Mouse (Mus musculus) forebrain, embryonic 16.5 days (tissue): Measurements from ENCODE around the gene Brd2. TPM values are rescaled to one million over a fixed set of nuclear protein-coding genes. Genes with fewer than 3 reads are reported as not detected.
"Not testable (repeated sequence)": the region's sequence is repeated elsewhere in the genome, so short reads cannot be mapped to it uniquely, and the experiment has no call there.

ENCODE experiments used
- ATAC-seq: fragments of 200-750 bp; cut with Nextera tagmentation; 2 replicates; pipeline ENCODE4 v1.8.0; 2017; ENCODE audit warnings: mild to moderate bottlenecking, moderate library complexity
- H3K27ac ChIP-seq: fragments of 300-500 bp; sonication (generic); 2 replicates; pipeline ENCODE4 v1.5.1; 2014; ENCODE audit warnings: low read length, control low read depth
- H3K27me3 ChIP-seq: fragments of 300-500 bp; sonication (generic); replicated peaks from 2 replicates; pipeline ENCODE4 v1.6.1; 2014; ENCODE audit warnings: low read length; ENCODE audit not compliant: control insufficient read depth, insufficient read depth
- H3K36me3 ChIP-seq: fragments of 300-500 bp; sonication (generic); 2 replicates; pipeline ENCODE4 v1.6.1; 2014; ENCODE audit not compliant: control insufficient read depth, insufficient read depth
- H3K4me1 ChIP-seq: fragments of 300-500 bp; sonication (generic); replicated peaks from 2 replicates; pipeline ENCODE4 v1.6.1; 2014; ENCODE audit warnings: low read length; ENCODE audit not compliant: control insufficient read depth, insufficient read depth
- H3K4me2 ChIP-seq: fragments of 300-500 bp; sonication (generic); 2 replicates; pipeline ENCODE4 v1.6.1; 2014; ENCODE audit warnings: mild to moderate bottlenecking, low read length, control low read depth
- H3K4me3 ChIP-seq: fragments of 300-500 bp; sonication (generic); replicated peaks from 2 replicates; pipeline ENCODE4 v1.5.1; 2014; ENCODE audit warnings: mild to moderate bottlenecking, low read length, control low read depth
- H3K9ac ChIP-seq: fragments of 300-500 bp; sonication (generic); replicated peaks from 2 replicates; pipeline ENCODE4 v1.6.1; 2014; ENCODE audit warnings: low read depth, low read length, control low read depth
- H3K9me3 ChIP-seq: fragments of 300-500 bp; sonication (generic); 2 replicates; pipeline ENCODE4 v1.6.1; 2016; ENCODE audit warnings: low read length; ENCODE audit not compliant: control insufficient read depth
- WGBS: fragments of 180-500 bp; shearing (Covaris S2); extraction: QIAGEN DNeasy Blood & Tissue Kit; methylation state at CpG from one replicate; pipeline ENCODE4 v1.1.7; 2014; 5-methylcytosine and 5-hydroxymethylcytosine counted together
- polyA plus RNA-seq: library from polyadenylated mRNA; unstranded; fragments of >200 nt; fragmentation: Nextera tagmentation; extraction: Ambion mirVana; gene quantifications from 2 replicates; pipeline ENCODE4 v1.2.1, GENCODE M21; 2015

Gene Brd2
- polyA plus RNA-seq, 1 experiment from 2014 or later = 132 TPM

DNA sequence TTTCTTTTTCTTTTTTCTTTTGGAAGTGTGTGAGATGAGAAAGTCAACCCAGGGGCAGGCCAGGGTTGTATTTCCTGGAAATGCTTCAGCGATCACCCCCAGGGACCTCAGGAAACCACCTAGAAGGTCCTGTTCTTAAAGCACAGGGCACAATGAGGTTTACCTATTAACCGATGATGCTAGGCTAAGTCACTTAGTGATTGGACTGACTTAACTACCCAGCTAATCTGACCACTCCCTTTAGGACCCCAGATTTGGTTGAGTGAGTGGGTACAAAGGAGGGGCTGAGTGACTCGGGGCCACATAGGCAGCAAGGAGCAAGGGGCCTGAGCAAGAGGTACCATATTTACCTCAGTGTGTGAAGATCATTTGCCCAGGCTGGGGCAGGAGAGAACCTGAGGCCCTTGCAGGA, 22.5 kb upstream of the Brd2 start:
- WGBS = 73% methylated on average over 3 of the region's 3 CpGs
- Histone ChIP-seq H3K27me3 (peaks cover 13% of the 10 kb centered on the region), H3K4me3 (no peak overlapping the region), H3K4me2 (no peak overlapping the region), H3K4me1 (no peaks in the 10 kb centered on the region), H3K9ac (no peak overlapping the region), H3K36me3 (no peaks in the 10 kb centered on the region), H3K27ac (no peak overlapping the region), H3K9me3 (no peaks in the 10 kb centered on the region)
- no peak for ATAC-seq

DNA sequence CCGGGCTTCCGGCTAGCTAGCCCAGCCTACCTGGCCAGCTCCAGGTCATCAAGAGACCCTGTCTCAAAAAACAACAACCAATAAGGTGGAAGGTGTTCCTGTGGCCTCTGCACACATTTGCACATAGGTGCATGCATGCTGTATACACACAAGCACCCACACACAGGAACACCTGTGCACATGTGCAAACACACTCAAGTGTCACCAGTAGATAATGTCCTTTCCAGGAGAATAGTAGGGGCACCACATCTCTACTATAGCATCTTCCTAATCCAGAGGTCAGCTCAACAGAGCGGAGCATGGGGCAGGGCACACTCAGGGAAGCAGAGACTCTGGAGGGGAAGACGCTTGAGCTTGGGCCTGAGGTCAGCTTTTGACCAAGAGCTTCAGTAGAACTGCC, 21.8 kb upstream of the Brd2 start:
- not testable (repeated sequence) for H3K36me3 ChIP-seq, H3K4me2 ChIP-seq, H3K4me1 ChIP-seq, H3K27ac ChIP-seq, ATAC-seq, H3K9me3 ChIP-seq, H3K4me3 ChIP-seq, H3K9ac ChIP-seq
- WGBS = 90% methylated on average over 4 of the region's 4 CpGs
- H3K27me3 ChIP-seq = peaks cover 21% of the 10 kb centered on the region

DNA sequence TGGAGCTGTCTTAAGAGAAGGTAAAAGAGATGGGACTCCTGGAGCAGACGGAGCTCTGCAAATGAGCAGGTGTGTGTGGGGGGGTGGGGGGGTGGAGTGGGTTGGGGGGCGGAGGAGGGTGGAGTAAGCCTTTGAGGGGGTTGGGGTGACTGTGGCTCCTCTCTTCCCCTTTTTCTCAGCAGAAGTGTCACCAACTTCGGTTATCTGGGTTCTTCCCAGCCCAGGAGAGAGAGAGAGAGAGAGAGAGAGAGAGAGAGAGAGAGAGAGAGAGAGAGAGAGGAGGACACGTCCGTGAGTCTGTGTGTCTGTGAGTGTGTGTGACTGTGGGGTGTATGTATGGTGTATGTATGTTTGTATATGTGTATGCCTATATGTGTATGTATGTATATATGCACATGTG, 21.0 kb upstream of the Brd2 start:
- Histone ChIP-seq H3K4me2 (no peak overlapping the region), H3K4me3 (no peak overlapping the region), H3K9ac (no peak overlapping the region), H3K27me3 (peaks cover 25% of the 10 kb centered on the region), H3K4me1 (peaks cover 9% of the 10 kb centered on the region), H3K36me3 (no peaks in the 10 kb centered on the region), H3K27ac (no peak overlapping the region), H3K9me3 (no peaks in the 10 kb centered on the region)
- WGBS = 62% methylated on average over 4 of the region's 5 CpGs
- ATAC-seq = no peak

DNA sequence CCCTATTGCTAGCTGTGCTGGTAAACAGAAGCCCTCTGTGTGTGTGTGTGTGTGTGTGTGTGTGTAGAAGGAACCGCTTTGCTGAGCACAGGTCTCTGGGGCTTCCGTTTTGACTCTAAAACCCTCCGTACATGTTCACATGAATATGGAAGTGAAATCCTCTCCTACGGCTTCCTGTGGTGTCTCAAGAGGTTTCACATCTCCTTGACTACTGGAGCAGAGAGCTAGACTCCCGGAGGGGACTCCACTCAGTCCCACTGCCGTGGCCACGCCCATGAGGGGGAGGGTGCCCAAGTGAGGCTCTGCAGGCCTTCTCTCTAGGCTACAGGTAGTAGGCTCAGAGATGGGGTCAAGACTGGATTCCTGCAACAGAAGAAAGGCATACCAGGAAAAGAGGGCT, 20.6 kb upstream of the Brd2 start, which contains the start of gene H2-DMb2:
Gene H2-DMb2 (plus strand): TSS at position 275 of the 400 bp plus-strand sequence.
- Histone ChIP-seq H3K27ac (no peak within 1 kb of the TSS), H3K4me1 (peaks cover 9% of the 10 kb centered on the region), H3K27me3 (peaks cover 28% of the 10 kb centered on the region), H3K9me3 (no peaks in the 10 kb centered on the region), H3K4me3 (no peak within 1 kb of the TSS), H3K36me3 (no peaks in the 10 kb centered on the region), H3K4me2 (no peak within 1 kb of the TSS), H3K9ac (no peak within 1 kb of the TSS)
- WGBS = 35% methylated on average over 7 of the region's 7 CpGs
- ATAC-seq = no peak; the same call in 1 of the 2 replicates

DNA sequence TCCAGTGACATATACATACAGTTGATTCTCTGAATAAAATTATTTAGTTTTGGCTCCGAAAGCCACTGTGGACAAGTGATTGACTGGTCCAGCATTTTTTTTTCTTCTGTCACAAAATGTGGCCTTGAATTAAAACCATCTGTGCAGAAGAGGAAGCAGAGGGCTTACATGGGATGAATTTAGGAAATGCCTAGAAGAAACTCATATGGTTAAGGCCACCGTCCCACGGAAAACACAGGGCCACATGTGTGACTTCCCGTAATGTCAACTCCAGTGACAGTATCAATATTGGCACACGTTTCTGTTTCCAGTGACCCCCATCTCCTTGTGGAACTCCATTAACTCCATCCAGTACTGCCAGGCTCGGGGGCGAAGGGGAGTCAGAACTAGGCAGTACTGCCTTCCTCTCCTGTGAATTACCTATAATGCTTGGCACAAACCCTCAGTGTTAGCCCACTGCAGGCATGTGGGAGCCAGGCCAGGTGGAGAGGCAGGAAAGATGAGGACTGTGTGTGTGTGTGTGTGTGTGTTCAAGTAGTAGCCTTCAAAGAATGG, 20.1 kb upstream of the Brd2 start:
- 87% methylated on average over 7 of the region's 7 CpGs for WGBS
- ATAC-seq = no peak

DNA sequence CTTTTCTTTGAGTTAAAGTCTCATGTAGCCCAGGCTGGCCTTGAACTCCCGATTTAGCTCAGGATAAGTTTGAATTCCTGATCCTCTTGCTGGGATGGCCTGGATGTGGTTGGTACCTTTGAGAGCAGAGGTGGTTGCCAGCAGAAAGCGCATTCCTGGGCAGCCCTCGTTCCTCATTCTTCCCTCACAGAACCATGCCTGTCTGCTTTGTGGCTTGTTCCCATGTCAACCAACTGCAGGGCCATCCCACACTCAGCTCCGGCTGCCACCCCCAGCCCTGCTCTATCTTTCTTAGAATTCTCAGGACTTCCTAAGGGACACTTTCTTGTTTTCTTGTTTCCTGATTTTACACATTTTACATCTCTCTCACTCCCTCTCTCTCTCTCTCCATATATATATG, 19.0 kb upstream of the Brd2 start:
- 53% methylated on average over 4 of the region's 4 CpGs for WGBS

More for the DNA sequence above, 20.1 kb upstream of the Brd2 start:
- H3K4me2 ChIP-seq = no peak overlapping the region
- H3K27me3 ChIP-seq = peaks cover 28% of the 10 kb centered on the region
- H3K36me3 ChIP-seq = no peaks in the 10 kb centered on the region
- no peak overlapping the region for H3K27ac ChIP-seq
- no peak overlapping the region for H3K4me3 ChIP-seq
- H3K9ac ChIP-seq = no peak overlapping the region
- H3K9me3 ChIP-seq = no peaks in the 10 kb centered on the region
- peaks cover 9% of the 10 kb centered on the region for H3K4me1 ChIP-seq

DNA sequence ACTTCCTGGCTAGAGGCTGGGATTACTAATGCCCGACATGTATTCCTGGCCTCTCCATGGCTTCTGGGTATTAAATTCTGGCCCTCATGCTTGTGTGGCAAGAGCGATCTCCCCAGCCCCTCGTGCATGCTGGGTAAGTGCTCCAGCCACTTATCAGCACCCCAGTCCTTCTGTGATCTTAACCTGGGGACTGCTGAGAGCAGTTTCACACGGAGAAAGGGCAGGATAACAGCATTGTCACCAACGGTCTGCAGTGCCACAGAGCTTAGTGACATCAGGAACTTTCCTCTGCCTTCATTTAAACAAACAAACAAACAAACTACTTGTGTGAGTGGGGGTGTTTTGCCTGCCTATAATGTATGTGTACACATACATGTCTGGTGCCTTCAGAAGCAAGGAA, 17.8 kb upstream of the Brd2 start:
- 13% methylated on average over 5 of the region's 5 CpGs for WGBS
- Histone ChIP-seq H3K9me3 (no peaks in the 10 kb centered on the region), H3K27ac (no peak overlapping the region), H3K4me2 (no peak overlapping the region), H3K36me3 (no peaks in the 10 kb centered on the region), H3K4me3 (no peak overlapping the region), H3K4me1 (peaks cover 12% of the 10 kb centered on the region), H3K27me3 (peaks cover 28% of the 10 kb centered on the region), H3K9ac (no peak overlapping the region)
- ATAC-seq = no peak

More for the DNA sequence above, 19.0 kb upstream of the Brd2 start:
- no peaks in the 10 kb centered on the region for H3K9me3 ChIP-seq
- no peak overlapping the region for H3K4me3 ChIP-seq
- H3K4me1 ChIP-seq = peaks cover 9% of the 10 kb centered on the region
- ATAC-seq = no peak
- no peak overlapping the region for H3K4me2 ChIP-seq
- H3K36me3 ChIP-seq = no peaks in the 10 kb centered on the region
- peaks cover 28% of the 10 kb centered on the region for H3K27me3 ChIP-seq
- no peak overlapping the region for H3K27ac ChIP-seq
- no peak overlapping the region for H3K9ac ChIP-seq

DNA sequence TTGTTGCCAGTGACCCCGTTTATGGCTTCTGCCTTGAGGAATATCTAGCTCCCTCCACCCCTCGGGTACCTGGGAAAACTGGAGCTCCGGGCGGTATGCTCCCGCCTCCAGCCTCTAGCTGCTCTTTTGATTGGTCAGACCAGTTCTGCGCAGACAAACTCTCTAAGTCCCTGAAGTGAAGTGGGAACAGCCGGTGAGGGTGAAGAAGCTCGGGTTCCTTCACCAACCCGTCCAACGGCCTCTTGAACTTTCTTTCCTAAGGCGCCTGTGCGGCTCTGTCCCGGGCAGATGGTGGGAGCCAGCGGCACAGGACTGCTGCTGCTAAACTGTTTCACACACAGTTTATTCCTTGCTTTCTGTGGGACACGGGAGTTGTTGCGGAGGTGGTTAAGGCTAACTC, 17.0 kb upstream of the Brd2 start:
- 2% methylated on average over 16 of the region's 16 CpGs for WGBS
- Histone ChIP-seq H3K4me3 (peak overlapping the region; percentile 19), H3K27me3 (peaks cover 28% of the 10 kb centered on the region), H3K9me3 (no peaks in the 10 kb centered on the region), H3K9ac (peak overlapping the region; percentile 20; the same call in 1 of the 2 replicates), H3K36me3 (no peaks in the 10 kb centered on the region), H3K27ac (no peak overlapping the region), H3K4me2 (peak overlapping the region; percentile 43), H3K4me1 (peaks cover 12% of the 10 kb centered on the region)
- ATAC-seq = no peak

DNA sequence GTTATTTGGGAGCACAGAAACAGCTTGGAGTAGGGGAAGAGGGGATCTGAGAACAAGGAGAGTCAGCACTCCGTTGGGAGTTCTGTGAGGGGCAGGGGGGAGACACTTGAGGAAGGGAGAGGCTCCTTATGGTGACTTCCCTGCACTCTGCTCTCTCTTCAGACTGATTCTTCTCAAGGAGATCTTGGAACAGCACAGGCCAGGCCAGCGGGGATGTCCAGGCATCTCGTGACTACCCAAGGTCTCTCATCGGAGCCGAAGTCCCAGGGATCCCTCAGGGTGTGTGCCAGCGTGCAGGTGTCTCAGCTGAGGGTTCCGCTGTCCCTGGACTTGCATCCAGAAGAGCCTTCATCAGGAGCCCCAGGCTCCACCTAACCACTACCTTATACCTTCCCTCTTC, 16.2 kb upstream of the Brd2 start:
- Histone ChIP-seq H3K9ac (no peak overlapping the region), H3K4me3 (no peak overlapping the region), H3K4me2 (no peak overlapping the region), H3K36me3 (no peaks in the 10 kb centered on the region), H3K27ac (no peak overlapping the region), H3K27me3 (peaks cover 28% of the 10 kb centered on the region), H3K9me3 (no peaks in the 10 kb centered on the region), H3K4me1 (peaks cover 12% of the 10 kb centered on the region)
- 74% methylated on average over 7 of the region's 7 CpGs for WGBS
- no peak for ATAC-seq

DNA sequence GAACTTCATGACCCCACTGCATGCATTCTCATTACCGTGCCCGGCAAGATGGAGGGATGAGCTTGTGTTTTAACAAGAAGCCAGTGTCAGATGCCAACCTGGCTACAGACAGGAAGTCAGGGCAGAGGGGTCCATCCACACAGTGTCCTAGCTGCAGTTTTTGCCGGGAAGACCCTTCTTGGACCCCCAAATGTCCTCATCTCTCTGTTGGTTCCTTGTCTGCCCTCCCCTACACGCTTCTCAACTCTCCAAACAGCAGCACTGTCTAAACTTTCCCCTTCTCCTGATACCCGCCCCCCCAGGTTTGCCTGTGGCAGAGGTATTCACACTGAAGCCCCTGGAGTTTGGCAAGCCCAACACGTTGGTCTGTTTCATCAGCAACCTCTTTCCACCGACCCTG, 15.2 kb upstream of the Brd2 start:
- ATAC-seq = no peak
- Histone ChIP-seq H3K9ac (no peak overlapping the region), H3K4me1 (peaks cover 12% of the 10 kb centered on the region), H3K27me3 (peaks cover 28% of the 10 kb centered on the region), H3K4me2 (no peak overlapping the region), H3K9me3 (no peaks in the 10 kb centered on the region), H3K36me3 (no peaks in the 10 kb centered on the region), H3K27ac (no peak overlapping the region), H3K4me3 (no peak overlapping the region)
- 73% methylated on average over 7 of the region's 7 CpGs for WGBS
